Mouse (Mus musculus) erythroid progenitor cell, adult 5-6 weeks (primary cell): ENCODE measurements around the gene Arrdc5. TPM values are rescaled to one million over a fixed set of nuclear protein-coding genes. Genes with fewer than 3 reads are reported as not detected.
"Not testable (repeated sequence)": the region's sequence is repeated elsewhere in the genome, so short reads cannot be mapped to it uniquely, and the experiment has no call there.

Experiments
- ATAC-seq: replicated peaks from 2 replicates; pipeline ENCODE4 v1.8.0; 2016; ENCODE audit warnings: moderate number of reproducible peaks, mild to moderate bottlenecking, moderate TSS enrichment, inconsistent platforms; ENCODE audit not compliant: poor library complexity, low FRiP score, severe bottlenecking
- total RNA-seq, 2 experiments: library from RNA; stranded (forward) in 1 of 2; stranded (reverse) in 1 of 2; fragments of 150-400 nt in 1 of 2; fragments of 186-747, 209-891 nt in 1 of 2; gene quantifications; 2 replicates each; pipeline versions ENCODE4 v1.2.3 to v1.2.4; 2015 to 2017; ENCODE audit warnings: low replicate concordance in 2 of 2

The Arrdc5 gene
- total RNA-seq, 2 experiments from 2014 or later, result not detected

GRCm38 (mm10) chr17:56258812-56259211 lies 41.3 kb downstream of the Arrdc5 start:
- ATAC-seq, result not testable (repeated sequence)

- not testable (repeated sequence) for ATAC-seq
Measured at GRCm38 (mm10) chr17:56258269-56258668, 41.8 kb downstream of the Arrdc5 start.

- ATAC-seq, result no peak
Measured at GRCm38 (mm10) chr17:56257181-56257894, 42.7 kb downstream of the Arrdc5 start.

GRCm38 (mm10) chr17:56256239-56256881 lies 43.7 kb downstream of the Arrdc5 start, which contains the start of gene Fem1a:
Fem1a (plus strand) TSS chr17:56256810.
- peak; percentile 89 for ATAC-seq

- peak; percentile 87 for ATAC-seq
Measured at GRCm38 (mm10) chr17:56255863-56256238, 44.2 kb downstream of the Arrdc5 start.

- no peak for ATAC-seq
Measured at GRCm38 (mm10) chr17:56255429-56255828, 44.7 kb downstream of the Arrdc5 start.

- ATAC-seq, result no peak
Measured at GRCm38 (mm10) chr17:56254695-56255094, 45.4 kb downstream of the Arrdc5 start.

GRCm38 (mm10) chr17:56251136-56251829 lies 48.8 kb downstream of the Arrdc5 start:
- ATAC-seq, result no peak; the same call in 1 of the 2 replicates

- no peak for ATAC-seq
Measured at GRCm38 (mm10) chr17:56245608-56246007, 54.5 kb downstream of the Arrdc5 start.

Other genes with a start within 250 kb of the Arrdc5 start
- 4.7 and 8.4 TPM in 2 replicates for gene Ubxn6, start 225.3 kb downstream of the Arrdc5 start, total RNA-seq (2015; ENCODE audit: low replicate concordance)
- gene Ubxn6, start 225.3 kb downstream of the Arrdc5 start, total RNA-seq (2017; ENCODE audit: low replicate concordance), result 1.9 and 5.6 TPM in 2 replicates
- 36.5 and 71.4 TPM in 2 replicates for gene Hdgfl2, start 220.7 kb downstream of the Arrdc5 start, total RNA-seq (2015; ENCODE audit: low replicate concordance)
- gene Hdgfl2, start 220.7 kb downstream of the Arrdc5 start, total RNA-seq (2017; ENCODE audit: low replicate concordance), result 125 and 144 TPM in 2 replicates
- not detected in 2 replicates for gene Plin4, start 190.5 kb downstream of the Arrdc5 start, total RNA-seq (2015; ENCODE audit: low replicate concordance)
- not detected in 2 replicates for gene Plin4, start 190.5 kb downstream of the Arrdc5 start, total RNA-seq (2017; ENCODE audit: low replicate concordance)
- gene Plin5, start 182.7 kb downstream of the Arrdc5 start, total RNA-seq (2015; ENCODE audit: low replicate concordance), result not detected in 2 replicates
- not detected in 2 replicates for gene Plin5, start 182.7 kb downstream of the Arrdc5 start, total RNA-seq (2017; ENCODE audit: low replicate concordance)
- 1.7 and 8.6 TPM in 2 replicates for gene Lrg1, start 178.3 kb downstream of the Arrdc5 start, total RNA-seq (2015; ENCODE audit: low replicate concordance)
- gene Lrg1, start 178.3 kb downstream of the Arrdc5 start, total RNA-seq (2017; ENCODE audit: low replicate concordance), result 3.9 and 6.9 TPM in 2 replicates
- 1.4 TPM in 1 of 2 replicates, not detected in the other for gene Sema6b, start 159.9 kb downstream of the Arrdc5 start, total RNA-seq (2015; ENCODE audit: low replicate concordance)
- 0.83 TPM in 1 of 2 replicates, not detected in the other for gene Sema6b, start 159.9 kb downstream of the Arrdc5 start, total RNA-seq (2017; ENCODE audit: low replicate concordance)
- 1.3 and 1.4 TPM in 2 replicates for gene Tnfaip8l1, start 137.8 kb downstream of the Arrdc5 start, total RNA-seq (2015; ENCODE audit: low replicate concordance)
- 0.26 and 1.6 TPM in 2 replicates for gene Tnfaip8l1, start 137.8 kb downstream of the Arrdc5 start, total RNA-seq (2017; ENCODE audit: low replicate concordance)
- gene Mydgf, start 116.4 kb downstream of the Arrdc5 start, total RNA-seq (2015; ENCODE audit: low replicate concordance), result 9.6 and 11.2 TPM in 2 replicates
- gene Mydgf, start 116.4 kb downstream of the Arrdc5 start, total RNA-seq (2017; ENCODE audit: low replicate concordance), result 5.6 and 6.8 TPM in 2 replicates
- 5.8 and 11.7 TPM in 2 replicates for gene Dpp9, start 81.4 kb downstream of the Arrdc5 start, total RNA-seq (2015; ENCODE audit: low replicate concordance)
- gene Dpp9, start 81.4 kb downstream of the Arrdc5 start, total RNA-seq (2017; ENCODE audit: low replicate concordance), result 6.5 and 8.9 TPM in 2 replicates
- 7.2 and 8.4 TPM in 2 replicates for gene Fem1a, start 43.5 kb downstream of the Arrdc5 start, total RNA-seq (2015; ENCODE audit: low replicate concordance)
- gene Fem1a, start 43.5 kb downstream of the Arrdc5 start, total RNA-seq (2017; ENCODE audit: low replicate concordance), result 5.7 and 7.6 TPM in 2 replicates
- gene Ticam1, start 23.5 kb downstream of the Arrdc5 start, total RNA-seq (2015; ENCODE audit: low replicate concordance), result 4.0 and 4.6 TPM in 2 replicates
- gene Ticam1, start 23.5 kb downstream of the Arrdc5 start, total RNA-seq (2017; ENCODE audit: low replicate concordance), result 1.4 and 2.6 TPM in 2 replicates
- gene Plin3, start 7.4 kb downstream of the Arrdc5 start, total RNA-seq (2015; ENCODE audit: low replicate concordance), result 2.2 and 2.5 TPM in 2 replicates
- gene Plin3, start 7.4 kb downstream of the Arrdc5 start, total RNA-seq (2017; ENCODE audit: low replicate concordance), result 5.6 and 6.7 TPM in 2 replicates
- 86.9 and 122 TPM in 2 replicates for gene Uhrf1, start 3.0 kb upstream of the Arrdc5 start, total RNA-seq (2015; ENCODE audit: low replicate concordance)
- 178 and 179 TPM in 2 replicates for gene Uhrf1, start 3.0 kb upstream of the Arrdc5 start, total RNA-seq (2017; ENCODE audit: low replicate concordance)
- gene Kdm4b, start 25.8 kb upstream of the Arrdc5 start, total RNA-seq (2015; ENCODE audit: low replicate concordance), result 3.4 and 18.0 TPM in 2 replicates
- gene Kdm4b, start 25.8 kb upstream of the Arrdc5 start, total RNA-seq (2017; ENCODE audit: low replicate concordance), result 3.4 and 8.5 TPM in 2 replicates
- 7.9 and 10.9 TPM in 2 replicates for gene Ptprs, start 176.2 kb upstream of the Arrdc5 start, total RNA-seq (2015; ENCODE audit: low replicate concordance)
- 2.1 and 4.7 TPM in 2 replicates for gene Ptprs, start 176.2 kb upstream of the Arrdc5 start, total RNA-seq (2017; ENCODE audit: low replicate concordance)
- not detected in 2 replicates for gene Znrf4, start 212.1 kb upstream of the Arrdc5 start, total RNA-seq (2015; ENCODE audit: low replicate concordance)
- not detected in 2 replicates for gene Znrf4, start 212.1 kb upstream of the Arrdc5 start, total RNA-seq (2017; ENCODE audit: low replicate concordance)